Mouse (Mus musculus): ENCODE results near the gene Tet1.
A peak's percentile ranks its signal among the peaks of the same experiment; 100 is the strongest.
"Not testable (repeated sequence)": the region's sequence is repeated elsewhere in the genome, so short reads cannot be mapped to it uniquely, and the experiment has no call there.

Gene Tet1

GRCm38 (mm10) chr10:62843787-62844491 is 64.9 kb downstream of the Tet1 start:
- peak; percentile 55 to 70 for DNase-seq

GRCm38 (mm10) chr10:62841901-62842447 is 66.8 kb downstream of the Tet1 start:
- DNase-seq: no peak

- DNase-seq: no peak
These were observed 68.1 kb downstream of the Tet1 start for GRCm38 (mm10) chr10:62840687-62841086.

GRCm38 (mm10) chr10:62837987-62838386 is 70.8 kb downstream of the Tet1 start:
- no peak for DNase-seq

GRCm38 (mm10) chr10:62832783-62833182 is 76.0 kb downstream of the Tet1 start:
- no peak for DNase-seq

GRCm38 (mm10) chr10:62831546-62831945 is 77.2 kb downstream of the Tet1 start:
- DNase-seq: no peak

- DNase-seq: no peak
These were observed 84.3 kb downstream of the Tet1 start for GRCm38 (mm10) chr10:62824474-62824873.

GRCm38 (mm10) chr10:62823431-62823830 is 85.4 kb downstream of the Tet1 start:
- no peak for DNase-seq

GRCm38 (mm10) chr10:62810010-62810409 is 98.8 kb downstream of the Tet1 start:
- no peak for DNase-seq

- DNase-seq: no peak
These were observed 100.0 kb downstream of the Tet1 start for GRCm38 (mm10) chr10:62808766-62809165.

- no peak for DNase-seq
These were observed 100.5 kb downstream of the Tet1 start for GRCm38 (mm10) chr10:62808316-62808715.

- DNase-seq: no peak
These were observed 104.7 kb downstream of the Tet1 start for GRCm38 (mm10) chr10:62804106-62804505.

GRCm38 (mm10) chr10:62803296-62803695 is 105.5 kb downstream of the Tet1 start:
- DNase-seq: no peak

- DNase-seq: no peak
These were observed 114.6 kb downstream of the Tet1 start for GRCm38 (mm10) chr10:62794221-62794620.

- DNase-seq: no peak
These were observed 115.7 kb downstream of the Tet1 start for GRCm38 (mm10) chr10:62793091-62793453.

GRCm38 (mm10) chr10:62792177-62793090 is 116.4 kb downstream of the Tet1 start, which contains the start of gene Ccar1:
Ccar1 (minus strand) TSS chr10:62792286.
- peak; percentile 99 for DNase-seq

GRCm38 (mm10) chr10:62791251-62792176 is 117.3 kb downstream of the Tet1 start:
- peak in 1 of 2 experiments; percentile 54 for DNase-seq

GRCm38 (mm10) chr10:62781776-62782175 is 127.0 kb downstream of the Tet1 start:
- not testable (repeated sequence) for DNase-seq
